Mouse (Mus musculus): ENCODE measurements around the gene Ubap1l. TPM values are rescaled to one million over a fixed set of nuclear protein-coding genes. Genes with fewer than 3 reads are reported as not detected.

Ubap1l gene
- polyA plus RNA-seq, 1 experiment from 2014 or later: 0.30 TPM

DNA sequence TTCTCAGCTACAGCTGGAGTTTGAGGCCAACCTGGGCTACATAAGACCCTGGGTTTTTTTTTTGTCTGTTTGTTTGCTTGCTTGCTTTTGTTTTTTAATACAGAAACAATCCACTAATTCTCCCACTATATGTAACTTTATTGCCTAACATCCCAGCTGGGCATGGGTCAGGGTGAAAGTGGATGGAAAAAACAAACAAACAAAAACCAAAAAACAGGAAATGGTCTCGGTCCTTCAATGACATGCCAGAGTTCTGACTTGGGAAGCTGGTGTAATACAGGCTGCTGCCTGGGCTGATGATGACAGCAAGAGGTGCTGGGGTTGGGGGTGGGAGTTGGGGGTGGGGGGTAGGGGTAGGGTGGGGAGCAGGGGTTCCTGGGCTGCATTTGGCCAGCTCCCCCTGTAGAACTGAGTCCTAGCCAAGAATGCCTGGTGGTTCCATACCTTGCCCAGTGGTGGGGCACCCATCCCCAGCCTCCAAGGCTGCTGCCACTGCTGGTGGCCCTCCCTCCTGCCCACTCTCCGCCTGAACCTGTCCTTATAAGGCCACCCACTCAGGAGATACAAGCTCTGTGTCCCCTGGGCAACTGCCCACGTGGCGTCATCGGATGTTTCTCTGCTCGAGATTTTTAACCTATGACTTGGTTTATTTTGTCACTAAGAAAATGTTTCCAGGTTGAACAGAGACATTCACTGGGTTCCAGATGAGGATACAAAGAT is 21.4 kb downstream of the Ubap1l start:
- 79% methylated on average over 6 of the region's 6 CpGs for WGBS
- Histone ChIP-seq H3K4me1 (peaks cover 16% of the 10 kb centered on the region), H3K9me3 (replicated peaks) (no peaks in the 10 kb centered on the region), H3K27ac (no peak overlapping the region), H3K4me3 (no peak overlapping the region), H3K36me3 (peaks cover 7% of the 10 kb centered on the region), H3K27me3 (ENCODE audit: low read depth, poor library complexity, severe bottlenecking) (no peaks in the 10 kb centered on the region; the same call in 1 of the 2 replicates)
- no peak for DNase-seq (ENCODE audit: low spot score)

- no peak overlapping the region for H3K4me3 ChIP-seq
- H3K4me1 ChIP-seq: peaks cover 13% of the 10 kb centered on the region
- H3K9me3 ChIP-seq (replicated peaks): no peaks in the 10 kb centered on the region
- 0 out of 2 replicates have a peak, but pooled peaks cover 2% of the 10 kb centered on the region for H3K36me3 ChIP-seq
- H3K27me3 ChIP-seq (ENCODE audit: low read depth, poor library complexity, severe bottlenecking): no peaks in the 10 kb centered on the region; the same call in 1 of the 2 replicates
- 65% methylated on average over 3 of the region's 3 CpGs for WGBS
- no peak overlapping the region for H3K27ac ChIP-seq
- no peak for DNase-seq (ENCODE audit: low spot score)
Measured at GRCm38 (mm10) chr9:65382751-65383097, 21.9 kb downstream of the Ubap1l start.

DNA sequence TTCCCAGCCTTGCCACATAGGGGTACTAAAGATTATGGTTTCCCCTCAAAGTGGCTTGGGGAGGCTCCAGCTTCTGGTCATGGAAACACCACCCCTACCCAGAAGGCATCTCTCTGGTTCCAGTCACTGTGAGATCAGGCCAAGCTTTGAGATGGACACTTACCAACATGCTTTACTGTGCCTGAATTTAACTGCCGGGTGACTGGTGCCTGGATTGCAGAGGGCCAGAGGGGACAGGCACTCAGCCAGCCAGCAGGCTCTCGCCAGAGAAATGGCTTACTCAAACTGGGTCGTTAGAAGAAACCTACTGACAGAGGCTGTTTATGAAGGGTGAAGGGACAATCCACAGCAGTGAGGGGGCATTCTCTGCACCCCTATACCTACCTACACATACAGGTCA is 23.4 kb downstream of the Ubap1l start:
- Histone ChIP-seq H3K36me3 (no peaks in the 10 kb centered on the region), H3K27ac (no peak overlapping the region), H3K4me3 (no peak overlapping the region), H3K9me3 (replicated peaks) (no peaks in the 10 kb centered on the region), H3K27me3 (ENCODE audit: low read depth, poor library complexity, severe bottlenecking) (peaks cover 9% of the 10 kb centered on the region), H3K4me1 (peaks cover 13% of the 10 kb centered on the region)
- DNase-seq (ENCODE audit: low spot score): no peak
- 32% methylated on average over 3 of the region's 3 CpGs for WGBS

GRCm38 (mm10) chr9:65386373-65387140 is 25.7 kb downstream of the Ubap1l start:
- Histone ChIP-seq H3K27me3 (ENCODE audit: low read depth, poor library complexity, severe bottlenecking) (peaks cover 32% of the 10 kb centered on the region), H3K4me1 (peaks cover 15% of the 10 kb centered on the region), H3K27ac (no peak overlapping the region), H3K9me3 (replicated peaks) (no peaks in the 10 kb centered on the region), H3K36me3 (0 out of 2 replicates have a peak, but pooled peaks cover 4% of the 10 kb centered on the region), H3K4me3 (no peak overlapping the region)
- 15% methylated on average over 8 of the region's 8 CpGs for WGBS
- no peak for DNase-seq (ENCODE audit: low spot score)

GRCm38 (mm10) chr9:65390752-65391612 is 30.1 kb downstream of the Ubap1l start:
- H3K27me3 ChIP-seq (ENCODE audit: low read depth, poor library complexity, severe bottlenecking): peaks cover 58% of the 10 kb centered on the region
- DNase-seq (ENCODE audit: low spot score): peak; percentile 63
- WGBS: 19% methylated on average over 96 of the region's 96 CpGs
- peak overlapping the region; percentile 78 for H3K27ac ChIP-seq
- H3K4me3 ChIP-seq: peak overlapping the region; percentile 56
- H3K4me1 ChIP-seq: peaks cover 19% of the 10 kb centered on the region
- 0 out of 2 replicates have a peak, but pooled peaks cover 4% of the 10 kb centered on the region for H3K36me3 ChIP-seq
- no peaks in the 10 kb centered on the region for H3K9me3 ChIP-seq (replicated peaks)

GRCm38 (mm10) chr9:65391613-65391964 is 30.7 kb downstream of the Ubap1l start, which contains the start of gene Kbtbd13:
TSS of gene Kbtbd13 (minus strand) at chr9:65391652.
- Histone ChIP-seq H3K9me3 (replicated peaks) (no peaks in the 10 kb centered on the region), H3K4me1 (peaks cover 15% of the 10 kb centered on the region), H3K36me3 (0 out of 2 replicates have a peak, but pooled peaks cover 4% of the 10 kb centered on the region), H3K4me3 (peak within 1 kb of the TSS; percentile 56), H3K27me3 (ENCODE audit: low read depth, poor library complexity, severe bottlenecking) (peaks cover 58% of the 10 kb centered on the region), H3K27ac (peak within 1 kb of the TSS; percentile 78)
- WGBS: 41% methylated on average over 8 of the region's 8 CpGs
- no peak for DNase-seq (ENCODE audit: low spot score)

- WGBS: 30% methylated on average over 6 of the region's 6 CpGs
- peaks cover 58% of the 10 kb centered on the region for H3K27me3 ChIP-seq (ENCODE audit: low read depth, poor library complexity, severe bottlenecking)
- DNase-seq (ENCODE audit: low spot score): peak; percentile 77
- H3K4me3 ChIP-seq: no peak overlapping the region
- H3K36me3 ChIP-seq: 0 out of 2 replicates have a peak, but pooled peaks cover 4% of the 10 kb centered on the region
- peaks cover 14% of the 10 kb centered on the region for H3K4me1 ChIP-seq
- H3K27ac ChIP-seq: no peak overlapping the region
- no peaks in the 10 kb centered on the region for H3K9me3 ChIP-seq (replicated peaks)
Measured at GRCm38 (mm10) chr9:65392638-65393364, 32.0 kb downstream of the Ubap1l start.

DNA sequence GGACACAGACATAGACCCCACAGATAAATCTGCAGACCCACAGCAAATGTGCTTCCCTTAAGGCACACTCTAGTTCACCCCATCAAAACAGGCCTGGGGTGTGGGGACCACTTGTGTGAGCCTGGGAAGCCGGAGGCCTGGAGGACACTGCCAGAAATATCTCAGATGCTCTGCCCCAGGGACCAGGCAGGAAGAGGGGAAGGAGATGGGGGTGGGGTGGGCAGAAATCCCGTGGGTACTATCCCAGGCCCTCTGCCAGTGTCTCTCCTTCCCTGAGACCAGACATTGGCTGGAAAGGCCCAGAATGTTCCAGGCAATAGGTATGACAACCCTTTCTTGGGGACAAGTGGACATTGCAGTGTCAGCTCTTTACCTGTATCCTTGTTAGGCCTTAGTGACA is 32.8 kb downstream of the Ubap1l start:
- no peak overlapping the region for H3K27ac ChIP-seq
- 0 out of 2 replicates have a peak, but pooled peaks cover 4% of the 10 kb centered on the region for H3K36me3 ChIP-seq
- DNase-seq (ENCODE audit: low spot score): no peak
- peaks cover 21% of the 10 kb centered on the region for H3K4me1 ChIP-seq
- H3K9me3 ChIP-seq (replicated peaks): no peaks in the 10 kb centered on the region
- WGBS: 53% methylated on average over 2 of the region's 2 CpGs
- no peak overlapping the region for H3K4me3 ChIP-seq
- peaks cover 56% of the 10 kb centered on the region for H3K27me3 ChIP-seq (ENCODE audit: low read depth, poor library complexity, severe bottlenecking)

DNA sequence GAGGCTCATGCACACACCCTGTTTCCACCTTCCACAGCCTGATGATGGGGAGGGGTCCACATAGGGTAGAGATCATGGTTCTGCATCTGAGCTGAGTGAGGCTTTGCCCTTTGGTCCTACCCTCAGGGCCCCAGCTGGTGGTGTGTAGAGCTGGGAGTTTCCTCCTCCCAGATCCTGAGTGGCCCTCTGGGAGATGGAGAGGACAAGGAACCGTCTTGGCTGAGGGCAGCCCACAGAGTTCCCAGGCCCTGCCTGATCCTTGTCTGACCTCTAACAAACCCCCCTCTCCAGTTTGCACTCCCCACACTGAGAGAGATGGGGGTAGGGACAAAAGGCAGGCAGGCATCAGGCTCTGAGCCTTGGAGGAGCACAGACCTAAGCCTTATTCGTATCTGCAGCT is 33.5 kb downstream of the Ubap1l start:
- Histone ChIP-seq H3K36me3 (0 out of 2 replicates have a peak, but pooled peaks cover 4% of the 10 kb centered on the region), H3K27me3 (ENCODE audit: low read depth, poor library complexity, severe bottlenecking) (peaks cover 52% of the 10 kb centered on the region)
- WGBS: 80% methylated on average over 2 of the region's 2 CpGs

DNA sequence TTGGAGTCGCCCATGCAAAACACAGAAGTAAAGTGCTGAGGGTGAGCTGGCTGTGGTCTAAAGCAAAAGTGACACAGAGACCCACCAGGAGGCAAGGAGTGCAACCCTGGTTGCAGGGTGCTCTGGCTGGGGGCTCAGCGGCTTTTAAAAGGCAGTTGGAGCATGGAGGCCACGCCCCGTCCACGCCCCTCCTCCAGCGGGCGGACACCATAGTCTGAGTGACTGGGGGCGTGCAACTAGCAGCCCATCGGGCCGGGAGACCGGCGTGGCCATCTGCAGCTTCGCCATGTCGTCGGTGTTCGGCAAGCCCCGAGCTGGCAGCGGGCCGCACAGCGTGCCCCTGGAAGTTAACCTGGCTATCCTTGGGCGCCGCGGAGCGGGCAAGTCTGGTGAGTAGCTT is 37.4 kb downstream of the Ubap1l start, which contains the start of gene Rasl12:
TSS of gene Rasl12 (plus strand) at position 228 of the 400 bp plus-strand sequence.
- Histone ChIP-seq H3K9me3 (replicated peaks) (no peaks in the 10 kb centered on the region), H3K27ac (peak within 1 kb of the TSS; percentile 82), H3K27me3 (ENCODE audit: low read depth, poor library complexity, severe bottlenecking) (peaks cover 12% of the 10 kb centered on the region), H3K36me3 (no peaks in the 10 kb centered on the region), H3K4me1 (peaks cover 15% of the 10 kb centered on the region), H3K4me3 (peak within 1 kb of the TSS; percentile 60)
- under 1% methylated on average over 24 of the region's 24 CpGs for WGBS
- peak; percentile 88 for DNase-seq (ENCODE audit: low spot score)

More for the DNA sequence above, 33.5 kb downstream of the Ubap1l start:
- Histone ChIP-seq H3K4me1 (peaks cover 25% of the 10 kb centered on the region), H3K9me3 (replicated peaks) (no peaks in the 10 kb centered on the region), H3K27ac (no peak overlapping the region), H3K4me3 (no peak overlapping the region)
- no peak for DNase-seq (ENCODE audit: low spot score)

GRCm38 (mm10) chr9:65399934-65400333 is 39.1 kb downstream of the Ubap1l start:
- no peaks in the 10 kb centered on the region for H3K9me3 ChIP-seq (replicated peaks)
- H3K4me1 ChIP-seq: peaks cover 11% of the 10 kb centered on the region
- H3K36me3 ChIP-seq: no peaks in the 10 kb centered on the region
- peaks cover 4% of the 10 kb centered on the region; the same call in 1 of the 2 replicates for H3K27me3 ChIP-seq (ENCODE audit: low read depth, poor library complexity, severe bottlenecking)
- H3K4me3 ChIP-seq: no peak overlapping the region
- no peak for DNase-seq (ENCODE audit: low spot score)
- H3K27ac ChIP-seq: no peak overlapping the region
- 92% methylated on average over 6 of the region's 6 CpGs for WGBS
